Mouse (Mus musculus) mesoderm, embryonic 11.5 days (tissue): ENCODE measurements around the gene Gm48552.

Source experiments
- DNase-seq: peaks from one replicate; pipeline ENCODE4 v3.0.0-alpha.2; 2012; ENCODE audit warnings: low read depth, low spot score

Gene Gm48552

GRCm38 (mm10) chr10:81362336-81362949 lies 26.4 kb upstream of the Gm48552 start:
- no peak for DNase-seq

DNA sequence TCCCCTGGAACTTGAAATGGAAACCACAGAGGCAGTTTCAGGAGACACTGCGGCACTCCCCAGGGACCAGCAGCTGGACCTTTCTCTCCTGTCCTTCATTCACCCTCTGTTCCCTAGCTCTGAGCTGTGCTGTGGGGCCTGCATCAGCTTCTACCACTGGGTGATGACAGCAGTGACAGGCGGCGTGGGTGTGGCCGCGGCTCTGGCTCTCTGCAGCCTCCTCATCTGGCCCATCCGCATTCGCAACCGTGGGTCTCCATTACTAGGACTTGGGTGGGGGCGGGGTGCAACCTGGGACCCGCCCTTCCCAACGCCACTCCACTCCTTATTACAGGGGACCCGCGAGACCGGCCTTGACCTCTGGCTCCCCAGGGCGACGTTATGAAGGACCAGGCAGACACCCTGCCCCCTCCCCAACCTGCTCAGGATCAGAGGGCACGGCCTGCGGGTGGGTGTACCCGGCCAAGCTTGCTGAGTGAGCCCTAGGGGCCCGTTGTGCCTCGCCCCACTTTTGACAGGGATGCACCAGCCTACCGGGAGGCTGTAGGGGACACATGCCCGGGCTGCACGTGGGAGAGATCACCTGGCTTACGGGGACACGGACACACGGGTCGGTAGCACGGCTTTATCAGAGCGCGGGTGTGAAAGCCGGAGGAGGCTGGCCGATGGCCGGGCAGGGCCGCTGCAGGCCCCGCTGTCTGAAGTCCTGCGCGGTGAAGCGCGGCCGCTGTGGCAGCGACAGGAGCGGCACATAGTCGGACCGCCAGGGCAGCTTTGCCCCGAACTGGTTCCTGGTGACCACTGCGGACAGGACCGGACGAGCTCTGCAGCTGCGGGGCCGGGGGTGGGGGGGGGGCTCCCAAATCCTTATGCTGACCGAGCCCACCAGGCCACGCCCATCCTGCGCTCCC lies 25.1 kb upstream of the Gm48552 start:
- no peak for DNase-seq

- DNase-seq: no peak
These were observed 24.1 kb upstream of the Gm48552 start for GRCm38 (mm10) chr10:81364666-81365065.

- no peak for DNase-seq
These were observed 23.7 kb upstream of the Gm48552 start for GRCm38 (mm10) chr10:81365073-81365472.

GRCm38 (mm10) chr10:81365672-81366476 lies 22.9 kb upstream of the Gm48552 start, which contains the start of gene 4930404N11Rik:
Gene 4930404N11Rik, minus strand, starts transcription at chr10:81365816.
- no peak for DNase-seq

- DNase-seq: no peak
These were observed 22.2 kb upstream of the Gm48552 start for GRCm38 (mm10) chr10:81366477-81367206.

DNA sequence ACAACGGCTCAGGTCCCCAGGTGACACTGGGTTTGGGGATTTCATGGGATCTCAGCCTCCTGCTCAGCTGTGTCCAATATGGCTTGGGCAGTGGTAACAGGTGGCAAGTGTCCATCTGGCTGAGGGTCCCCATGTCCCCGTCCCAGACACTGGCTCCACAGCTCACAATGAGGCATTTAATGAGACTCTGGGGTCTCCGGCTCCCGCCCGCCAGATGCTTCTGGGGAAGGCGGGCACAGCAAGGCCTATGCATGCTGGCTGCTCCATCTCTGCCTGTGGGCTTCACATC lies 21.7 kb upstream of the Gm48552 start:
- no peak for DNase-seq

- DNase-seq: no peak
These were observed 13.5 kb upstream of the Gm48552 start for GRCm38 (mm10) chr10:81375322-81375721.

- DNase-seq: no peak
These were observed 12.0 kb upstream of the Gm48552 start for GRCm38 (mm10) chr10:81376561-81377361.

- no peak for DNase-seq
These were observed 11.5 kb upstream of the Gm48552 start for GRCm38 (mm10) chr10:81377362-81377664.

DNA sequence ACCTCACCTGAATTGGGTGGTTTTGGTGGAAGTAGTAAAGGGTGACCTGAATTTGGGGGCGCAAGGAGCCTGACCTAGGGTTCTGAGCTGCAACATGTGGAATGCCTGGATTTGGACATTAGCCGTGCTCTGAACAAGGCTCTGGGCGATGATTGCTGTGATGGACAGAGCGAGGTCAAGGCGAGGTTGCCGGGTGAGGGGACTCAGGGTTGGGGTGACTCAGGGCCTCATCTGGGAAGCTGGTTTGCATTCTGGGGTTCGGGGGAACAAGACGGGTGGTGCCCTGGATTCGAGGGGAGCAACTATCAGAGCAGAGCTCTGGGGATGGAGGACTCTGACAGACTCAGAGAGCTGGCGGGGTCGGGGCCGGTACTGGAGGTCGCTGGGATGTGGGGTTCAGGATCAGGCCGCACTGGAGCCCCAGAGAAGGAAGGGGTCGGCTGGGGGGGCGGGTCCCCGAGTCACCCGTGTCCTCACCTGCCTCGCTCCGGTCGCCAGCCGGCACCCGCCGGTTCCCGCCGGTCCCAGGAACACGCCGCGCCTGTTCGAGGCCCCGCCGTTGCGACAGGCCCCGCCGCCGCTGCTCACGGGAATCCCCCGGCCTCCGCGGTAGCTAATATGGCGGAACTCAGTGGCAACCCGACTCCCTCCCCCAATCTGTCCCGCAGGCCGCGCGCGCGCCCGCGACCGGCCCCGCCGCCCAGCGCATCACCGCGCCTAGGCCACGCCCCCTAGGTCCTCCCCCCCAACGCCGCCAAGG lies 10.8 kb upstream of the Gm48552 start, which contains the start of gene Fzr1:
TSS of gene Fzr1 (minus strand) at position 724 of the 760 bp plus-strand sequence.
- no peak for DNase-seq

GRCm38 (mm10) chr10:81378553-81379182 lies 10.1 kb upstream of the Gm48552 start:
- peak; percentile 100 for DNase-seq

GRCm38 (mm10) chr10:81379183-81379553 lies 9.6 kb upstream of the Gm48552 start:
- no peak for DNase-seq

DNA sequence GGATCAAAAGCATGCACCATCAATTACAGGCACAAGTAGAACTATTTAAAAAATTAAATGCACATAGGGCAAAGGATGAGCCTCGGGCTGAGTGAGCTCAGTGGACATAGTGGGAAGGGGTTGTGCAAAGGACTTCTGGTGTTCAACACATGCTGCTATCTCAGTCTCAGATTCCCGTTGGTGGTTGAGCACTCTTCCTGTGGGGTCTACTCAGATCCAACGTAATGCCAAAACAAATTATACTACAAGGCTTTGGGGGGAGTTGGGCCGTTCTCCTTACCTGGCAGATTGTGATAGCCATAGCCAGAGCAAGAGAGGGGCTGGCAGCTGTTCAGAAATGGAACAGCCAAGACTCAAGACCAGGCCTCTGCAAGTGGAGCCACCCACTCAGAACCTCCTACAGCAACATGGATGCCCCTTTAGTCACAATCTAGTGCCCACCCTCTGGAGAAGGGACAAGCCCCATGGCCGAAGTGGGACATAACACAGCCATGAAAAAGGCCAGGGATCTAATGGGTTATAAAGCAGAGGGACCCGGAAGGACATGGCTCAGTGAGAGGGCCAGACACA lies 8.9 kb upstream of the Gm48552 start:
- no peak for DNase-seq

DNA sequence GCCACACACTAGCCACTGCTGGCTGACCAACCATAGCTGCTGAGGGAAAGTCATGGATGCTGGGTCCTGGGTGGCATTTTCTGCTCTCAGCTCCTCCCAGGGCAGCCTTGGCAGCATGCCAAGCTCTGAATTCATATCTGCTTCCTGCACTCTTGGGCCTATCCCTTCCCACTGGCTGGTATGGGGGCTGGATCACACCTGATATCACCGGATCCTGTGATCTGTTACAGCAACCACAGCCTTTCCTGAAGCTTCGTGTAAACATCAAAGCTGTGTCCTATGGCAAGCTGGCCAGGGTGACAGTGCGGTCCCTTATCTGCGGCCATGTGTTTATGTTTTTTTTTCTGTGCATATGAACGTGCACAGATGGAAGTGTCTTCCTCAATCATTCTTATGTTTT lies 6.8 kb upstream of the Gm48552 start:
- no peak for DNase-seq

DNA sequence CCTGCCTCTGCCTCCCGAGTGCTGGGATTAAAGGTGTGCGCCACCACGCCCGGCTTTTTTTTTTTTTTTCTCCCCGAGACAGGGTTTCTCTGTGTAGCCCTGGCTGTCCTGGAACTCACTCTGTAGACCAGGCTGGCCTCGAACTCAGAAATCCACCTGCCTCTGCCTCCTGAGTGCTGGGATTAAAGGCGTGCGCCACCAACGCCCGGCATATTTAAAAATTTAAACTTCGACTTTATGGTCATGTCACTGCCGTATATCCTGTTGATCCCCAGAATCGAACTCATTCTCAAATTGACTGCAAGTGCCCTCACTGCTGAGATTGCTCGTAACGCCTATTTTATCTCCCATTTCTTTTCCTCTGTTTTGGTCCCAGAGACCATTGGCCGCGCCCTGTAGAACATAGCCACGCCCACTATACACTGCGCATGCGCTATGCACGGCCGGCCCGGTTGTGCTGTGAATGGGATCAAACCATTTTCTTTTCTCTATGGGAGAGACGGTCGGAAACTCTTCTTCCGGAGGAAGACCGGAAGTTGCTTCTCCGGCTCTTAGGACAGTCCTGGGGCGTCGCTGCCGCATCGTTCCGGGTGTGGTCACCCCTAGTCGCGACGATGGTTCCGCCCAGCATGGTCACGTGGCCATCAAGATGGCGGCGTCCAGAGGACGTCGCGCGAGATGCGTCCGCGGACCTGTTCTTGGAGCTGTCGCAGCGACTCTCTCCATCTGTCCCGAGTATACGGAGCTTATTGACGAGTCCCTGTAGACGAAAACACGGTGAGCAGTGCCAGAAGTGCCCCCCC lies 4.8 kb upstream of the Gm48552 start, which contains the start of the genes Dohh and Gm48551:
TSS of gene Dohh (plus strand) at position 627 of the 803 bp plus-strand sequence.
TSS of gene Gm48551 (plus strand) at position 665 of the 803 bp plus-strand sequence.
- peak; percentile 99 for DNase-seq

DNA sequence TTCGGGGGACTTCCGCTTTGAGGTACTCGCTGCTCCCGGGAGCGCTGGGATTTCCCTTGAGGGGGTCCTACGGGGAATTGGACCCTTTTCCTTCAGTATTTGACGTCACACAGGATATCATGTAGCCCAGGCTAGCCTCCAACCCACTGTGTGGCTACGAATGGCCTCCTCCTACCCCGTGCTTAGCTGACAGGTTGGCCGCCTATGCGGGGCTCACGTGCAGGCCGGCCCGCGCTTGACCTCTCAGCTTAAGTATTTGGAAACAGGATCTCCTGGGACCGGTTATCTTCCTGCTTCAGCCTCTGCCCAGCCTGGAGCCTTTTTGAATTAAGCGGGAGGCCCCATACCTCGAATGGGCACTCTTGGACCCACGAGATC lies 4.2 kb upstream of the Gm48552 start:
- DNase-seq: no peak

DNA sequence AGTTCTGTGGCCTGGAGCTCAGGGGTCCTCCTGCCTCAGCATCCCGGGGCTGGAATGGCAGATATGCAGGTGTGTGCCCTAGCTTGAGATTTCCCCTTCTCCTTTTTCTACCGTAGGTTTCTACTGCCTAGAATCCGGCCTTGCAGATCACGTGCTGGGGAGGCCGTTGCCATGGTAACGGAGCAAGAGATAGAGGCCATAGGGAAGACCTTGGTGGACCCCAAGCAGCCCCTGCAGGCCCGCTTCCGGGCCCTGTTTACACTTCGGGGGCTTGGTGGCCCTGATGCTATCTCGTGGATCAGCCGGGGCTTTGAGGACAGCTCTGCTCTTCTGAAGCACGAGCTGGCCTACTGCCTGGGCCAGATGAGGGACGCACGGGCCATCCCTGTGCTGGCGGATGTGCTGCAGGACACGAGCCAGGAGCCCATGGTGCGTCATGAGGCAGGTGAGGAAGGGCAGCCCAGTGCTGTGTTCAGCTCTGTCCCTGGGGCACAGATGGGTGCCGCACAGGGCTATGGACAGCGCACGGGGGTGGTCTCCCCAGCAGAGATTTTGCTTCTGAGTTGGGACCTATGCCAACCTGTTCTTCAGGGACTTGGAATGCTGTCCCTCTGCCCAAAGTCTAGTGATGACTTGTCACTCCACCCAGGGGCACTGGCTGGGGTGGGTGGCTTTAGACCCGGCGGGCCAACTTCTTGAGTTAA lies 3.0 kb upstream of the Gm48552 start:
- no peak for DNase-seq
